Mouse (Mus musculus) embryonic facial prominence, embryonic 12.5 days (tissue): Measurements from ENCODE around the gene Sh3bgrl3. TPM values are rescaled to one million over a fixed set of nuclear protein-coding genes. Genes with fewer than 3 reads are reported as not detected.
A peak's percentile ranks its signal among the peaks of the same experiment; 100 is the strongest.

Source experiments
- ATAC-seq: fragments of 200-750 bp; cut with Nextera tagmentation; 2 replicates; pipeline ENCODE4 v1.8.0; 2017; ENCODE audit not compliant: insufficient number of reproducible peaks, insufficient read depth, low FRiP score, low TSS enrichment
- H3K27ac ChIP-seq: fragments of 300-500 bp; sonication (generic); 2 replicates; pipeline ENCODE4 v1.5.1; 2016; ENCODE audit warnings: mild to moderate bottlenecking
- H3K27me3 ChIP-seq: fragments of 300-500 bp; sonication (generic); 2 replicates; pipeline ENCODE4 v1.6.1; 2016; ENCODE audit warnings: mild to moderate bottlenecking, moderate library complexity
- H3K36me3 ChIP-seq: fragments of 300-500 bp; sonication (generic); 2 replicates; pipeline ENCODE4 v1.6.1; 2016; ENCODE audit warnings: mild to moderate bottlenecking
- H3K4me1 ChIP-seq: fragments of 300-500 bp; sonication (generic); 2 replicates; pipeline ENCODE4 v1.6.1; 2016
- H3K4me2 ChIP-seq: fragments of 300-500 bp; sonication (generic); replicated peaks from 2 replicates; pipeline ENCODE4 v1.6.1; 2016; ENCODE audit warnings: mild to moderate bottlenecking, moderate library complexity
- H3K4me3 ChIP-seq: fragments of 300-500 bp; sonication (generic); 2 replicates; pipeline ENCODE4 v1.5.1; 2016; ENCODE audit warnings: mild to moderate bottlenecking
- H3K9ac ChIP-seq: fragments of 300-500 bp; sonication (generic); 2 replicates; pipeline ENCODE4 v1.6.1; 2016; ENCODE audit warnings: mild to moderate bottlenecking, moderate library complexity
- H3K9me3 ChIP-seq: fragments of 300-500 bp; sonication (generic); 2 replicates; pipeline ENCODE4 v1.6.1; 2016; ENCODE audit warnings: mild to moderate bottlenecking, moderate library complexity
- WGBS: fragments of 180-500 bp; shearing (Covaris S2); methylation state at CpG from one replicate; pipeline ENCODE4 v1.1.7; 2016; 5-methylcytosine and 5-hydroxymethylcytosine counted together
- polyA plus RNA-seq: library from polyadenylated mRNA; unstranded; fragments of >200 nt; fragmentation: Nextera tagmentation; extraction: Ambion mirVana; gene quantifications from 2 replicates; pipeline ENCODE4 v1.2.1, GENCODE M21; 2016

Sh3bgrl3 gene
- polyA plus RNA-seq, 1 experiment from 2014 or later, result 345 TPM

GRCm38 (mm10) chr4:134119042-134119441 lies 9.5 kb downstream of the Sh3bgrl3 start:
- Histone ChIP-seq H3K9ac (no peak overlapping the region), H3K4me3 (no peak overlapping the region), H3K4me2 (no peak overlapping the region), H3K27ac (no peak overlapping the region), H3K4me1 (peaks cover 2% of the 10 kb centered on the region; the same call in 1 of the 2 replicates), H3K36me3 (no peaks in the 10 kb centered on the region), H3K9me3 (no peaks in the 10 kb centered on the region), H3K27me3 (no peaks in the 10 kb centered on the region)
- WGBS, result 44% methylated on average over 5 of the region's 5 CpGs
- ATAC-seq, result no peak

- Histone ChIP-seq H3K4me1 (peaks cover 4% of the 10 kb centered on the region), H3K27ac (peak overlapping the region; percentile 8; the same call in 1 of the 2 replicates), H3K4me2 (no peak overlapping the region), H3K9me3 (no peaks in the 10 kb centered on the region), H3K27me3 (no peaks in the 10 kb centered on the region), H3K36me3 (no peaks in the 10 kb centered on the region), H3K9ac (no peak overlapping the region), H3K4me3 (no peak overlapping the region)
- no peak for ATAC-seq
- 64% methylated on average over 14 of the region's 14 CpGs for WGBS
These were observed 10.3 kb downstream of the Sh3bgrl3 start for GRCm38 (mm10) chr4:134118126-134118800.

- Histone ChIP-seq H3K4me3 (no peak overlapping the region), H3K4me1 (peaks cover 6% of the 10 kb centered on the region), H3K9me3 (no peaks in the 10 kb centered on the region), H3K4me2 (no peak overlapping the region), H3K9ac (no peak overlapping the region), H3K36me3 (no peaks in the 10 kb centered on the region), H3K27ac (no peak overlapping the region), H3K27me3 (no peaks in the 10 kb centered on the region)
- WGBS, result 79% methylated on average over 8 of the region's 8 CpGs
- ATAC-seq, result no peak
These were observed 11.6 kb downstream of the Sh3bgrl3 start for GRCm38 (mm10) chr4:134117012-134117411.

GRCm38 (mm10) chr4:134116501-134116900 lies 12.1 kb downstream of the Sh3bgrl3 start:
- Histone ChIP-seq H3K9ac (no peak overlapping the region), H3K36me3 (no peaks in the 10 kb centered on the region), H3K4me3 (no peak overlapping the region), H3K27me3 (no peaks in the 10 kb centered on the region), H3K4me2 (no peak overlapping the region), H3K27ac (no peak overlapping the region), H3K9me3 (no peaks in the 10 kb centered on the region), H3K4me1 (peaks cover 6% of the 10 kb centered on the region)
- ATAC-seq, result no peak
- WGBS, result 85% methylated on average over 2 of the region's 2 CpGs

- no peaks in the 10 kb centered on the region for H3K9me3 ChIP-seq
- H3K4me2 ChIP-seq, result no peak overlapping the region
- ATAC-seq, result no peak
- H3K27ac ChIP-seq, result no peak overlapping the region
- no peak overlapping the region for H3K4me3 ChIP-seq
- peaks cover 6% of the 10 kb centered on the region for H3K4me1 ChIP-seq
- WGBS, result 84% methylated on average over 16 of the region's 16 CpGs
- no peak overlapping the region for H3K9ac ChIP-seq
- H3K36me3 ChIP-seq, result no peaks in the 10 kb centered on the region
- no peaks in the 10 kb centered on the region for H3K27me3 ChIP-seq
These were observed 13.1 kb downstream of the Sh3bgrl3 start for GRCm38 (mm10) chr4:134115215-134116144.

GRCm38 (mm10) chr4:134114038-134114437 lies 14.6 kb downstream of the Sh3bgrl3 start:
- Histone ChIP-seq H3K4me1 (peaks cover 6% of the 10 kb centered on the region), H3K27ac (no peak overlapping the region), H3K9me3 (no peaks in the 10 kb centered on the region), H3K4me2 (no peak overlapping the region), H3K36me3 (no peaks in the 10 kb centered on the region), H3K4me3 (no peak overlapping the region), H3K27me3 (no peaks in the 10 kb centered on the region), H3K9ac (no peak overlapping the region)
- ATAC-seq, result no peak
- 80% methylated on average over 4 of the region's 4 CpGs for WGBS

- H3K27ac ChIP-seq, result no peak overlapping the region
- ATAC-seq, result no peak
- H3K4me3 ChIP-seq, result no peak overlapping the region
- H3K36me3 ChIP-seq, result no peaks in the 10 kb centered on the region
- 0 out of 2 replicates have a peak overlapping the region, but pooled peaks have one; percentile 11 for H3K9ac ChIP-seq
- 50% methylated on average over 10 of the region's 10 CpGs for WGBS
- no peaks in the 10 kb centered on the region for H3K27me3 ChIP-seq
- H3K9me3 ChIP-seq, result no peaks in the 10 kb centered on the region
- H3K4me1 ChIP-seq, result peaks cover 6% of the 10 kb centered on the region
- H3K4me2 ChIP-seq, result no peak overlapping the region
These were observed 15.1 kb downstream of the Sh3bgrl3 start for GRCm38 (mm10) chr4:134113356-134113994.

- H3K27ac ChIP-seq, result no peak overlapping the region
- no peak for ATAC-seq
- no peaks in the 10 kb centered on the region for H3K36me3 ChIP-seq
- no peak overlapping the region for H3K4me2 ChIP-seq
- no peaks in the 10 kb centered on the region for H3K27me3 ChIP-seq
- peaks cover 4% of the 10 kb centered on the region for H3K4me1 ChIP-seq
- no peak overlapping the region for H3K9ac ChIP-seq
- 77% methylated on average over 6 of the region's 6 CpGs for WGBS
- no peak overlapping the region for H3K4me3 ChIP-seq
- no peaks in the 10 kb centered on the region for H3K9me3 ChIP-seq
These were observed 16.2 kb downstream of the Sh3bgrl3 start for GRCm38 (mm10) chr4:134112403-134112802.

- no peak overlapping the region for H3K27ac ChIP-seq
- no peak for ATAC-seq
- peaks cover 4% of the 10 kb centered on the region for H3K4me1 ChIP-seq
- H3K9ac ChIP-seq, result no peak overlapping the region
- no peaks in the 10 kb centered on the region for H3K9me3 ChIP-seq
- H3K4me2 ChIP-seq, result no peak overlapping the region
- H3K4me3 ChIP-seq, result no peak overlapping the region
- H3K36me3 ChIP-seq, result no peaks in the 10 kb centered on the region
- 43% methylated on average over 3 of the region's 3 CpGs for WGBS
- no peaks in the 10 kb centered on the region for H3K27me3 ChIP-seq
These were observed 17.9 kb downstream of the Sh3bgrl3 start for GRCm38 (mm10) chr4:134110653-134111052.

GRCm38 (mm10) chr4:134108196-134108595 lies 20.4 kb downstream of the Sh3bgrl3 start:
- Histone ChIP-seq H3K4me1 (peaks cover 2% of the 10 kb centered on the region), H3K27ac (no peak overlapping the region), H3K9me3 (no peaks in the 10 kb centered on the region), H3K4me3 (no peak overlapping the region), H3K27me3 (no peaks in the 10 kb centered on the region), H3K9ac (no peak overlapping the region), H3K36me3 (no peaks in the 10 kb centered on the region), H3K4me2 (no peak overlapping the region)
- no peak for ATAC-seq
- 24% methylated on average over 5 of the region's 5 CpGs for WGBS

- Histone ChIP-seq H3K36me3 (no peaks in the 10 kb centered on the region), H3K4me2 (no peak overlapping the region), H3K4me3 (no peak overlapping the region), H3K9ac (no peak overlapping the region), H3K9me3 (no peaks in the 10 kb centered on the region), H3K27me3 (no peaks in the 10 kb centered on the region), H3K27ac (no peak overlapping the region), H3K4me1 (0 out of 2 replicates have a peak, but pooled peaks cover 2% of the 10 kb centered on the region)
- 86% methylated on average over 7 of the region's 7 CpGs for WGBS
- no peak for ATAC-seq
These were observed 20.9 kb downstream of the Sh3bgrl3 start for GRCm38 (mm10) chr4:134107730-134108129.
